Mouse (Mus musculus): Measurements from ENCODE around the gene Slc23a4. TPM values are rescaled to one million over a fixed set of nuclear protein-coding genes. Genes with fewer than 3 reads are reported as not detected.

Slc23a4 gene
- polyA plus RNA-seq, 1 experiment, result not detected

- Histone ChIP-seq H3K27ac (ENCODE audit: insufficient read depth, low read depth, low read length) (no peak overlapping the region), H3K4me3 (ENCODE audit: insufficient read depth, low read length) (no peak overlapping the region), H3K4me1 (ENCODE audit: control insufficient read depth, insufficient read depth, low read length) (peaks cover 29% of the 10 kb centered on the region)
- no peak for TF ChIP-seq CTCF (IDR thresholded peaks at IDR 0.05; ENCODE audit: low read depth, low read length)
- TF ChIP-seq POLR2A (IDR thresholded peaks at IDR 0.05; ENCODE audit: borderline replicate concordance, low read depth, low read length), result no peak
Measured at GRCm38 (mm10) chr6:34943499-34943898, 44.7 kb downstream of the Slc23a4 start.

DNA sequence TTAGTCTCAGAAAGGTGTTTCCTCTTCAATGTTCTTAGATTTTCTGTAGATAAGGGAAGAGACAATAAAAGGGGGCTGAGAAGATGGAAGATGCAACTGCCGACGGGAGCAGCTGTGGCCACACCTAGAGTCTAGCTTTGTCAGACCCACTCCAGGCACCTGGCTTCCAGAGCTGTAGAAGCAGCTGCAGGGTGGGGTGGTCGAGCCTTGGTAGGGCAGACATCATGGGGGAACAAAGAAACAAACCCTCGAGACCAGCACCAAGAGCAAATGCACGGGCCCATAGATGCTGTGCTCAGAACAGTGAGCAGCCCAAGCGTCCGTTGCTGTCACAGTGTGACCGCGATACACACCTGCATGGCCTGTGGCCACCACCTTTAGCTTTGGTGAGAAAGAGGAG is 45.8 kb downstream of the Slc23a4 start:
- TF ChIP-seq CTCF (IDR thresholded peaks at IDR 0.05; ENCODE audit: low read depth, low read length), result no peak
- H3K4me3 ChIP-seq (ENCODE audit: insufficient read depth, low read length), result no peak overlapping the region

GRCm38 (mm10) chr6:34941496-34941895 is 46.7 kb downstream of the Slc23a4 start:
- no peak overlapping the region for H3K4me3 ChIP-seq (ENCODE audit: insufficient read depth, low read length)
- no peak overlapping the region for H3K27ac ChIP-seq (ENCODE audit: insufficient read depth, low read depth, low read length)
- H3K4me1 ChIP-seq (ENCODE audit: control insufficient read depth, insufficient read depth, low read length), result peaks cover 38% of the 10 kb centered on the region
- TF ChIP-seq CTCF (IDR thresholded peaks at IDR 0.05; ENCODE audit: low read depth, low read length) (no peak), POLR2A (IDR thresholded peaks at IDR 0.05; ENCODE audit: borderline replicate concordance, low read depth, low read length) (no peak)

More for the DNA sequence above, 45.8 kb downstream of the Slc23a4 start:
- H3K27ac ChIP-seq (ENCODE audit: insufficient read depth, low read depth, low read length), result no peak overlapping the region
- H3K4me1 ChIP-seq (ENCODE audit: control insufficient read depth, insufficient read depth, low read length), result peaks cover 39% of the 10 kb centered on the region

GRCm38 (mm10) chr6:34939451-34939850 is 48.8 kb downstream of the Slc23a4 start:
- peaks cover 27% of the 10 kb centered on the region for H3K4me1 ChIP-seq (ENCODE audit: control insufficient read depth, insufficient read depth, low read length)
- H3K27ac ChIP-seq (ENCODE audit: insufficient read depth, low read depth, low read length), result no peak overlapping the region
- TF ChIP-seq POLR2A (IDR thresholded peaks at IDR 0.05; ENCODE audit: borderline replicate concordance, low read depth, low read length) (no peak), CTCF (IDR thresholded peaks at IDR 0.05; ENCODE audit: low read depth, low read length) (no peak)
- H3K4me3 ChIP-seq (ENCODE audit: insufficient read depth, low read length), result no peak overlapping the region

DNA sequence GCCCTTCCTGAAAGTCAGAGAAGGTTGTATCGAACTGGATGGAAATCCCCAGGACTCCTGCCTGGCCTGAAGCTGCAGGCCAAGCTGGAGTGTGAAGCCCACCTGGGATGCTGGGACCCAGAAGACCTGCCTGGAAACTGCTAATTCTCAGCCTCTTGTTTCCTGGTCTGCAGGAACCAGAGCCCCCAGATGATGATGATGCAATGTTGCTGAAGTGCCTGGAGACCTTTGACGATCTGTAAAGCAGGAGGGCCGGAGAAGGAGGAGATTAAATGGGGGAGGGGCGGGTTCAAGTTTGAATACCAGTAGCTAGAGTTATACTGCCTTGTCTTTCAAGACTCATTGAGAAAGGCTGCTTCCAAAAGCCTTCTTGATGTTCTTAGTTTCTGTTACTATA is 49.3 kb downstream of the Slc23a4 start:
- peak overlapping the region; percentile 81 for H3K27ac ChIP-seq (ENCODE audit: insufficient read depth, low read depth, low read length)
- no peak for TF ChIP-seq CTCF (IDR thresholded peaks at IDR 0.05; ENCODE audit: low read depth, low read length)
- TF ChIP-seq POLR2A (IDR thresholded peaks at IDR 0.05; ENCODE audit: borderline replicate concordance, low read depth, low read length), result no peak
- H3K4me3 ChIP-seq (ENCODE audit: insufficient read depth, low read length), result no peak overlapping the region
- H3K4me1 ChIP-seq (ENCODE audit: control insufficient read depth, insufficient read depth, low read length), result peaks cover 22% of the 10 kb centered on the region

GRCm38 (mm10) chr6:34938280-34938928 is 49.8 kb downstream of the Slc23a4 start:
- Histone ChIP-seq H3K27ac (ENCODE audit: insufficient read depth, low read depth, low read length) (peak overlapping the region; percentile 81), H3K4me3 (ENCODE audit: insufficient read depth, low read length) (no peak overlapping the region), H3K4me1 (ENCODE audit: control insufficient read depth, insufficient read depth, low read length) (peaks cover 20% of the 10 kb centered on the region)
- no peak for TF ChIP-seq POLR2A (IDR thresholded peaks at IDR 0.05; ENCODE audit: borderline replicate concordance, low read depth, low read length)
- TF ChIP-seq CTCF (IDR thresholded peaks at IDR 0.05; ENCODE audit: low read depth, low read length), result no peak

DNA sequence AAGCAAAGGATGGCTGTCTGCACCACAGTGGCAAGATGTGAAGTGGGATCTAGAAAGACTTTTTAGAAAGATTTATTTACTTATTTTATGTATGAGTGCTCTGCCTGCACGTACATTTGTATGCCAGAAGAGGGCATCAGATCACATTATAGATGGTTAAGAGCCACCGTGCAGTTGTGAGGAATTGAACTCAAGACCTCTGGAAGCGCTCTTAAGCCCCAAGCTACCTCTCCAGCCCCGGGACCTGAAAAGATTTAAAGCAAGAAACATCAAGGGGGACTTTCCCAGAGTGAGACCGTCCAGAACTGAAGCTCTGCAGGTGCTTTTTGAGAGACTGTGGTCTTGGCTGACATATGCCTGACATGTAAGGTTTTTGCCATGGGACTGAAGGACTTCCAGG is 51.5 kb downstream of the Slc23a4 start:
- no peak overlapping the region for H3K4me3 ChIP-seq (ENCODE audit: insufficient read depth, low read length)
- TF ChIP-seq CTCF (IDR thresholded peaks at IDR 0.05; ENCODE audit: low read depth, low read length), result peak; percentile 13; the same call in 1 of the 2 replicates
- TF ChIP-seq POLR2A (IDR thresholded peaks at IDR 0.05; ENCODE audit: borderline replicate concordance, low read depth, low read length), result no peak
- H3K27ac ChIP-seq (ENCODE audit: insufficient read depth, low read depth, low read length), result no peak overlapping the region
- H3K4me1 ChIP-seq (ENCODE audit: control insufficient read depth, insufficient read depth, low read length), result peaks cover 20% of the 10 kb centered on the region

DNA sequence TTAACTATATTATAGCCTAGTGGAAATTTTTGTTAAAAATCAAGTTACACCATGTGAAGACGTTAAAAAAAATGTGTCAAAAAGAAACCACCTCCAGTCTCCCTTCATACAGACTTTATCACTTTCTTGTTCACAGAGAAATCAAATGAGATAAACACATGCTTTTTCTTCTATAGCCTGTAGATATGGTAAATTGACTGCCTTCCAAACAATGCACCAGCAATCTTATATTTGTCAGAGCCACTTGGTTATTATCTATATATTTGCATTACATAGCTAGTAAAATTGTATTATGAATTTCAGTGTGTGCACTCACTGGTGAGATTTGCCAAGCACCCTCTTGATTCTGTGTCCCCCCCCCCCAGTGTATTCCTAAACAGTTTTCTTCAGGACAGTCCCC is 55.6 kb downstream of the Slc23a4 start:
- no peak for TF ChIP-seq CTCF (IDR thresholded peaks at IDR 0.05; ENCODE audit: low read depth, low read length)
- no peak for TF ChIP-seq POLR2A (IDR thresholded peaks at IDR 0.05; ENCODE audit: borderline replicate concordance, low read depth, low read length)
- Histone ChIP-seq H3K27ac (ENCODE audit: insufficient read depth, low read depth, low read length) (no peak overlapping the region), H3K4me3 (ENCODE audit: insufficient read depth, low read length) (no peak overlapping the region), H3K4me1 (ENCODE audit: control insufficient read depth, insufficient read depth, low read length) (peaks cover 3% of the 10 kb centered on the region)

DNA sequence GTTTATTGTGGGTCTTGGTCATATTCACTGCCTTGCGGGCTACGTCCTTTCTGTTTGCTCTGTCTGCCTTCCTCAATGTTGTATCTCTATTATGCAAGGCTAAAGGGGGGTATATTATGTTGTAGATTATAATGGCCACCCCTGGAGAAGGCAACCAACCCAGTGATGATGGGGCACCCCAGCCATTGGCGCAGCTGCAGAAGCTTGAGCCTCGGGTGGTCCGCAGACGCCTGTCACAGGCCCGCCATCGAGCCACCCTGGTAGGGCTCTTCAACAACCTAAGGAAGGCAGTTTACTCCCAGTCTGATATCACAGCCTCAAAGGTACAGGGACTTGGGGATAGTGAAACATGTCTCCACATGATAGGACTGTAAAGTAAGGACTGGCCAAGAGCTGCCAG is 60.6 kb downstream of the Slc23a4 start:
- TF ChIP-seq POLR2A (IDR thresholded peaks at IDR 0.05; ENCODE audit: borderline replicate concordance, low read depth, low read length) (no peak), CTCF (IDR thresholded peaks at IDR 0.05; ENCODE audit: low read depth, low read length) (no peak)
- Histone ChIP-seq H3K4me1 (ENCODE audit: control insufficient read depth, insufficient read depth, low read length) (no peaks in the 10 kb centered on the region), H3K27ac (ENCODE audit: insufficient read depth, low read depth, low read length) (no peak overlapping the region), H3K4me3 (ENCODE audit: insufficient read depth, low read length) (no peak overlapping the region)

GRCm38 (mm10) chr6:34927156-34927555 is 61.0 kb downstream of the Slc23a4 start:
- no peaks in the 10 kb centered on the region for H3K4me1 ChIP-seq (ENCODE audit: control insufficient read depth, insufficient read depth, low read length)
- H3K27ac ChIP-seq (ENCODE audit: insufficient read depth, low read depth, low read length), result no peak overlapping the region
- TF ChIP-seq CTCF (IDR thresholded peaks at IDR 0.05; ENCODE audit: low read depth, low read length) (peak; percentile 67; the same call in 1 of the 2 replicates), POLR2A (IDR thresholded peaks at IDR 0.05; ENCODE audit: borderline replicate concordance, low read depth, low read length) (no peak)
- no peak overlapping the region for H3K4me3 ChIP-seq (ENCODE audit: insufficient read depth, low read length)
